Mouse (Mus musculus) liver, embryonic 14.5 days (tissue): ENCODE results near the gene Pea15a. TPM values are rescaled to one million over a fixed set of nuclear protein-coding genes. Genes with fewer than 3 reads are reported as not detected.

Source experiments
- ATAC-seq: fragments of 200-750 bp; cut with Nextera tagmentation; 2 replicates; pipeline ENCODE4 v1.8.0; 2017; ENCODE audit warnings: moderate number of reproducible peaks, mild to moderate bottlenecking, moderate library complexity; ENCODE audit not compliant: insufficient read depth
- DNase-seq, 3 experiments: peaks; one replicate each; pipeline ENCODE4 v3.0.0-alpha.2; 2012 to 2013; ENCODE audit warnings: low read depth in 3 of 3, low spot score in 3 of 3
- H3K27ac ChIP-seq: fragments of 300-500 bp; sonication (generic); 2 replicates; pipeline ENCODE4 v1.5.1; 2014; ENCODE audit warnings: moderate library complexity, mild to moderate bottlenecking, control low read depth, inconsistent platforms
- H3K27me3 ChIP-seq: fragments of 300-500 bp; sonication (generic); 2 replicates; pipeline ENCODE4 v1.6.1; 2014; ENCODE audit warnings: mild to moderate bottlenecking, low read length, moderate library complexity; ENCODE audit not compliant: control insufficient read depth, insufficient read depth
- H3K36me3 ChIP-seq: fragments of 300-500 bp; sonication (generic); replicated peaks from 2 replicates; pipeline ENCODE4 v1.6.1; 2014; ENCODE audit warnings: low read depth; ENCODE audit not compliant: control insufficient read depth, insufficient read depth
- H3K4me1 ChIP-seq, 2 experiments: fragments of 200-500 bp in 1 of 2; fragments of 300-500 bp in 1 of 2; sonication (generic) in 1 of 2; replicated peaks; 2 replicates each; pipeline ENCODE4 v1.6.1; 2012 to 2014; ENCODE audit warnings: antibody characterized with exemption in 1 of 2, inconsistent platforms in 1 of 2, low read length in 1 of 2; ENCODE audit not compliant: control insufficient read depth in 2 of 2, insufficient read depth in 2 of 2
- H3K4me2 ChIP-seq: fragments of 300-500 bp; sonication (generic); 2 replicates; pipeline ENCODE4 v1.6.1; 2014; ENCODE audit warnings: low read depth, mild to moderate bottlenecking, control low read depth, moderate library complexity
- H3K4me3 ChIP-seq, 2 experiments: fragments of 200-500 bp in 1 of 2; fragments of 300-500 bp in 1 of 2; sonication (generic) in 1 of 2; 2 replicates each; pipeline ENCODE4 v1.5.1; 2012 to 2014; ENCODE audit warnings: low read depth in 2 of 2, low read length in 2 of 2, mild to moderate bottlenecking in 2 of 2, control low read depth in 1 of 2, inconsistent platforms in 1 of 2, moderate library complexity in 1 of 2; ENCODE audit not compliant: insufficient read depth in 1 of 2
- H3K9ac ChIP-seq: fragments of 300-500 bp; sonication (generic); replicated peaks from 2 replicates; pipeline ENCODE4 v1.6.1; 2014; ENCODE audit warnings: mild to moderate bottlenecking, control low read depth, moderate library complexity
- H3K9me3 ChIP-seq: fragments of 300-500 bp; sonication (generic); 2 replicates; pipeline ENCODE4 v1.6.1; 2016; ENCODE audit warnings: low read length, mixed read lengths; ENCODE audit not compliant: control insufficient read depth
- CTCF ChIP-seq: IDR thresholded peaks from 2 replicates; pipeline ENCODE4 v1.5.1; 2016; ENCODE audit warnings: antibody characterized with exemption, low read depth, control low read depth
- EP300 ChIP-seq: IDR thresholded peaks from 2 replicates; pipeline ENCODE4 v1.6.1; 2016; ENCODE audit warnings: antibody characterized with exemption, low read depth
- whole genome bisulfite sequencing: fragments of 180-500 bp; shearing (Covaris S2); extraction: QIAGEN DNeasy Blood & Tissue Kit; methylation state at CpG from one replicate; pipeline ENCODE4 v1.1.7; 2014; ENCODE audit not compliant: insufficient replicate concordance; 5-methylcytosine and 5-hydroxymethylcytosine counted together
- polyA plus RNA-seq, 2 experiments: library from polyadenylated mRNA; depleted of rRNA in 1 of 2; stranded (reverse) in 1 of 2; unstranded in 1 of 2; fragments of >200 nt; fragmentation: Nextera tagmentation in 1 of 2; extraction: Ambion mirVana in 1 of 2; gene quantifications; 2 replicates each; pipeline versions ENCODE4 v1.2.1 to v1.2.3; 2012 to 2014

Pea15a gene
- polyA plus RNA-seq, 2 experiments: 11.1 to 14.4 TPM

GRCm38 (mm10) chr1:172147835-172148278 lies 58.7 kb downstream of the Pea15a start, which contains the start of gene Dcaf8:
TSS of gene Dcaf8 (plus strand) at chr1:172148084.
- peaks cover 25% of the 10 kb centered on the region for H3K36me3 ChIP-seq
- ATAC-seq: peak; percentile 98
- H3K9me3 ChIP-seq: no peaks in the 10 kb centered on the region
- peak within 1 kb of the TSS; percentile 80 to 100 for H3K4me3 ChIP-seq
- DNase-seq: peak; percentile 92 to 94 (median 93)
- under 1% methylated on average over 42 of the region's 42 CpGs for WGBS
- no peak; the same call in 1 of the 2 replicates for TF ChIP-seq EP300
- TF ChIP-seq CTCF: no peak
- H3K27me3 ChIP-seq: no peaks in the 10 kb centered on the region
- peak within 1 kb of the TSS; percentile 93 for H3K27ac ChIP-seq
- H3K4me2 ChIP-seq: peak within 1 kb of the TSS; percentile 82
- peaks cover 7 to 22% of the 10 kb centered on the region in 2 experiments; a peak in 3 of 4 replicates for H3K4me1 ChIP-seq
- H3K9ac ChIP-seq: peak within 1 kb of the TSS; percentile 100

Other genes starting within 250 kb of the Pea15a start
- gene Vangl2, start 178.4 kb downstream of the Pea15a start, polyA plus RNA-seq (2012; rRNA removed): 0.73 and 0.90 TPM in 2 replicates
- 0.56 and 0.69 TPM in 2 replicates for gene Vangl2, start 178.4 kb downstream of the Pea15a start, polyA plus RNA-seq (2014; fragmentation: Nextera tagmentation; extraction: Ambion mirVana)
- gene Nhlh1, start 149.2 kb downstream of the Pea15a start, polyA plus RNA-seq (2012; rRNA removed): not detected in 2 replicates
- not detected in 2 replicates for gene Nhlh1, start 149.2 kb downstream of the Pea15a start, polyA plus RNA-seq (2014; fragmentation: Nextera tagmentation; extraction: Ambion mirVana)
- 28.9 and 29.1 TPM in 2 replicates for gene Copa, start 124.3 kb downstream of the Pea15a start, polyA plus RNA-seq (2012; rRNA removed)
- 49.6 and 54.6 TPM in 2 replicates for gene Copa, start 124.3 kb downstream of the Pea15a start, polyA plus RNA-seq (2014; fragmentation: Nextera tagmentation; extraction: Ambion mirVana)
- gene Ncstn, start 124.0 kb downstream of the Pea15a start, polyA plus RNA-seq (2012; rRNA removed): 22.2 and 22.6 TPM in 2 replicates
- gene Ncstn, start 124.0 kb downstream of the Pea15a start, polyA plus RNA-seq (2014; fragmentation: Nextera tagmentation; extraction: Ambion mirVana): 24.6 and 28.4 TPM in 2 replicates
- gene Pex19, start 80.0 kb downstream of the Pea15a start, polyA plus RNA-seq (2012; rRNA removed): 19.8 and 20.1 TPM in 2 replicates
- 30.1 and 32.9 TPM in 2 replicates for gene Pex19, start 80.0 kb downstream of the Pea15a start, polyA plus RNA-seq (2014; fragmentation: Nextera tagmentation; extraction: Ambion mirVana)
- 25.4 and 34.6 TPM in 2 replicates for gene Dcaf8, start 58.7 kb downstream of the Pea15a start, polyA plus RNA-seq (2012; rRNA removed)
- 36.2 and 40.1 TPM in 2 replicates for gene Dcaf8, start 58.7 kb downstream of the Pea15a start, polyA plus RNA-seq (2014; fragmentation: Nextera tagmentation; extraction: Ambion mirVana)
- 0.09 and 0.11 TPM in 2 replicates for gene Casq1, start 13.1 kb upstream of the Pea15a start, polyA plus RNA-seq (2012; rRNA removed)
- 0.22 TPM in 1 of 2 replicates, not detected in the other for gene Casq1, start 13.1 kb upstream of the Pea15a start, polyA plus RNA-seq (2014; fragmentation: Nextera tagmentation; extraction: Ambion mirVana)
- gene Atp1a4, start 51.6 kb upstream of the Pea15a start, polyA plus RNA-seq (2012; rRNA removed): 0.01 TPM in 1 of 2 replicates, not detected in the other
- not detected in 2 replicates for gene Atp1a4, start 51.6 kb upstream of the Pea15a start, polyA plus RNA-seq (2014; fragmentation: Nextera tagmentation; extraction: Ambion mirVana)
- 12.7 and 15.4 TPM in 2 replicates for gene Igsf8, start 54.8 kb upstream of the Pea15a start, polyA plus RNA-seq (2012; rRNA removed)
- gene Igsf8, start 54.8 kb upstream of the Pea15a start, polyA plus RNA-seq (2014; fragmentation: Nextera tagmentation; extraction: Ambion mirVana): 11.0 and 11.6 TPM in 2 replicates
- gene Atp1a2, start 91.3 kb upstream of the Pea15a start, polyA plus RNA-seq (2012; rRNA removed): 0.08 and 0.10 TPM in 2 replicates
- 0.01 and 0.08 TPM in 2 replicates for gene Atp1a2, start 91.3 kb upstream of the Pea15a start, polyA plus RNA-seq (2014; fragmentation: Nextera tagmentation; extraction: Ambion mirVana)
- gene Kcnj9, start 122.5 kb upstream of the Pea15a start, polyA plus RNA-seq (2012; rRNA removed): 0.02 and 0.05 TPM in 2 replicates
- not detected in 2 replicates for gene Kcnj9, start 122.5 kb upstream of the Pea15a start, polyA plus RNA-seq (2014; fragmentation: Nextera tagmentation; extraction: Ambion mirVana)
- gene Kcnj10, start 134.4 kb upstream of the Pea15a start, polyA plus RNA-seq (2012; rRNA removed): 0.17 and 0.18 TPM in 2 replicates
- 0.04 and 0.08 TPM in 2 replicates for gene Kcnj10, start 134.4 kb upstream of the Pea15a start, polyA plus RNA-seq (2014; fragmentation: Nextera tagmentation; extraction: Ambion mirVana)
- 3.8 and 4.1 TPM in 2 replicates for gene Pigm, start 169.7 kb upstream of the Pea15a start, polyA plus RNA-seq (2012; rRNA removed)
- gene Pigm, start 169.7 kb upstream of the Pea15a start, polyA plus RNA-seq (2014; fragmentation: Nextera tagmentation; extraction: Ambion mirVana): 2.3 and 2.6 TPM in 2 replicates